Mouse (Mus musculus): ENCODE results near the gene Cald1.

Gene Cald1

GRCm38 (mm10) chr6:34716888-34717635 lies 118.8 kb downstream of the Cald1 start:
- DNase-seq (ENCODE audit: low spot score in 2 of 2) = no peak

GRCm38 (mm10) chr6:34717651-34718050 lies 119.4 kb downstream of the Cald1 start:
- no peak for DNase-seq (ENCODE audit: low spot score in 2 of 2)

- no peak for DNase-seq (ENCODE audit: low spot score in 2 of 2)
These were observed 120.9 kb downstream of the Cald1 start for GRCm38 (mm10) chr6:34719141-34719680.

GRCm38 (mm10) chr6:34720447-34720846 lies 122.1 kb downstream of the Cald1 start:
- DNase-seq (ENCODE audit: low spot score in 2 of 2) = no peak

- no peak for DNase-seq (ENCODE audit: low spot score in 2 of 2)
These were observed 123.4 kb downstream of the Cald1 start for GRCm38 (mm10) chr6:34721740-34722139.

- DNase-seq (ENCODE audit: low spot score in 2 of 2) = no peak
These were observed 124.4 kb downstream of the Cald1 start for GRCm38 (mm10) chr6:34722660-34723059.

- no peak for DNase-seq (ENCODE audit: low spot score in 2 of 2)
These were observed 125.1 kb downstream of the Cald1 start for GRCm38 (mm10) chr6:34723250-34723904.

GRCm38 (mm10) chr6:34725660-34726059 lies 127.4 kb downstream of the Cald1 start:
- no peak for DNase-seq (ENCODE audit: low spot score in 2 of 2)

GRCm38 (mm10) chr6:34726104-34726503 lies 127.8 kb downstream of the Cald1 start:
- DNase-seq (ENCODE audit: low spot score in 2 of 2) = no peak

- DNase-seq (ENCODE audit: low spot score in 2 of 2) = no peak
These were observed 129.2 kb downstream of the Cald1 start for GRCm38 (mm10) chr6:34727316-34727983.

- no peak for DNase-seq (ENCODE audit: low spot score in 2 of 2)
These were observed 131.3 kb downstream of the Cald1 start for GRCm38 (mm10) chr6:34729449-34730151.

GRCm38 (mm10) chr6:34731007-34731406 lies 132.7 kb downstream of the Cald1 start:
- DNase-seq (ENCODE audit: low spot score in 2 of 2) = no peak

- no peak for DNase-seq (ENCODE audit: low spot score in 2 of 2)
These were observed 133.2 kb downstream of the Cald1 start for GRCm38 (mm10) chr6:34731529-34731928.

- no peak for DNase-seq (ENCODE audit: low spot score in 2 of 2)
These were observed 136.8 kb downstream of the Cald1 start for GRCm38 (mm10) chr6:34734940-34735695.

GRCm38 (mm10) chr6:34736934-34737333 lies 138.6 kb downstream of the Cald1 start:
- no peak for DNase-seq (ENCODE audit: low spot score in 2 of 2)

- no peak for DNase-seq (ENCODE audit: low spot score in 2 of 2)
These were observed 145.6 kb downstream of the Cald1 start for GRCm38 (mm10) chr6:34743946-34744345.

GRCm38 (mm10) chr6:34747846-34748245 lies 149.5 kb downstream of the Cald1 start:
- DNase-seq (ENCODE audit: low spot score in 2 of 2) = no peak

GRCm38 (mm10) chr6:34748566-34748965 lies 150.3 kb downstream of the Cald1 start:
- DNase-seq (ENCODE audit: low spot score in 2 of 2) = no peak

GRCm38 (mm10) chr6:34749526-34749925 lies 151.2 kb downstream of the Cald1 start:
- no peak for DNase-seq (ENCODE audit: low spot score in 2 of 2)

GRCm38 (mm10) chr6:34750487-34751120 lies 152.3 kb downstream of the Cald1 start:
- no peak for DNase-seq (ENCODE audit: low spot score in 2 of 2)

- no peak for DNase-seq (ENCODE audit: low spot score in 2 of 2)
These were observed 153.3 kb downstream of the Cald1 start for GRCm38 (mm10) chr6:34751625-34752024.
